Mouse (Mus musculus) G1E (cell line): Measurements from ENCODE around the gene Mcm8.

ENCODE experiments used
- CTCF ChIP-seq: IDR thresholded peaks from 2 replicates; pipeline ENCODE4 v1.5.1; 2012; ENCODE audit warnings: low read depth, low read length, inconsistent platforms, mixed read lengths
- GATA1 ChIP-seq: IDR thresholded peaks from 2 replicates; pipeline ENCODE4 v1.6.1; 2012; ENCODE audit warnings: borderline replicate concordance, low read length, inconsistent platforms, mixed read lengths
- POLR2AphosphoS5 ChIP-seq: IDR thresholded peaks from 2 replicates; pipeline ENCODE4 v1.6.1; 2012; ENCODE audit warnings: low read depth, low read length, inconsistent platforms; ENCODE audit not compliant: insufficient replicate concordance
- TAL1 ChIP-seq: conservative IDR thresholded peaks from 2 replicates; pipeline ENCODE4 v1.6.1; 2012; ENCODE audit warnings: low read depth, low read length, inconsistent platforms, mixed read lengths

DNA sequence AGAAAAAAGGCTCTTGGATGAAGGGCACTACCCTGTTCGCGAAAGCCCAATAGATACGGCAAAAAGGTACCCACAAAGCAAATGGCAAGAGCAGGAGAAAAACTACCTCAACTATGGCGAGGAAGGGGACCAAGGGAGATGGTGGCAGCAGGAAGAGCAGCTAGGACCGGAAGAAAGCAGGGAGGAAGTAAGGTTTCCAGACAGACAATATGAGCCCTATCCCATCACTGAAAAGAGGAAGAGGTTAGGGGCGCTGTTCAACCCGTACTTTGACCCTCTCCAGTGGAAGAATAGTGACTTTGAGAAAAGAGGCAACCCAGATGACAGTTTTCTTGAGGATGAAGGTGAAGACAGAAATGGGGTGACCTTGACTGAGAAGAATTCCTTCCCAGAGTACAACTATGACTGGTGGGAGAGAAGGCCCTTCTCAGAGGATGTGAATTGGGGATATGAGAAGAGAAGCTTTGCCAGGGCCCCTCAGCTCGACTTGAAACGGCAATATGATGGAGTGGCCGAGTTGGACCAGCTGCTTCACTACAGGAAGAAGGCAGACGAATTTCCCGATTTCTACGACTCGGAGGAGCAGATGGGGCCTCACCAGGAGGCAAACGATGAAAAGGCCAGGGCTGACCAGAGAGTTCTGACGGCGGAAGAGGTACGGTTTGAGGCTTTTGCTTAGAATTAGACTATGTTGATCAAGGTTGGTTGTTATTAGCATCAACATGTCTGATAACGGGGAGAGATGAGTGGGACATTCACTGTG lies 22.3 kb upstream of the Mcm8 start:
- TF ChIP-seq CTCF (no peak), GATA1 (no peak), TAL1 (no peak), POLR2AphosphoS5 (no peak)
